Mouse (Mus musculus) urinary bladder, postnatal 25 days (tissue): ENCODE results near the gene Samd1.

Experiments
- DNase-seq: peaks from one replicate; pipeline ENCODE4 v3.0.0; 2022; ENCODE audit warnings: low spot score

Samd1 gene

GRCm38 (mm10) chr8:84011705-84012498, 14.4 kb downstream of the Samd1 start, which contains the start of gene 2210011C24Rik:
TSS of gene 2210011C24Rik (minus strand) at chr8:84012171.
- DNase-seq = no peak

DNA sequence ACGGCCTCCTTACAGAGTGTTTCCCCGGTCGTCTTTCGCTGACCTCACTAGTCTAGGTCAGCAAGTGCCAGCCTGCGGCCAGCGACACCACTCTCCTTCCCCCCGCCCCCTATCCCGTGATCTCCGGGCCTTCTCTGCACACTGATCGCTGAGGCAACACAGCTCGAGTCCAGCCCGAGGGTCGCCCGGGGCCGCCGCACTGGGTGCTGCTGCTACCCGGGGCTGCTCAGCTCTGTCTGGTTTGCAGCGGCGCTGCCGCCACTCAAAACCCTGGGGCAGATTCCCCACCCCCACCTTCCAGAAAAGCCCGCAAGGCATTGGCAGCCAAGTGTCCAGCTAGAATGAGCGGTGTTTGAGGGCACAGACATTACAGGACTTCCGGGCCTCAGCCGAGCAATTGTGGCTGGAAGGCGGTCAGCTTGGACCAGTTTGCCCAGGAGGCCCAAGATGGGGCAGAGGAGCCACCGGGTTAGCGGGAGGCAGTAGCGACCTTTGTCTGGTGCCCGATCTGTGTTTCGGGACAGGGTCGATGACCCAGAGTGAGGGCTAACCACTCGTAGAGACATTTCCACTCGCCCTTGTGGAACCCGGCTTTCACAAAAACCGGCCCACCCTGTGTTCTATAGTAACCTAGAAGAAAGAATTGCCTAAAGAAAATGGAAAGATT, 15.2 kb downstream of the Samd1 start:
- DNase-seq = no peak

DNA sequence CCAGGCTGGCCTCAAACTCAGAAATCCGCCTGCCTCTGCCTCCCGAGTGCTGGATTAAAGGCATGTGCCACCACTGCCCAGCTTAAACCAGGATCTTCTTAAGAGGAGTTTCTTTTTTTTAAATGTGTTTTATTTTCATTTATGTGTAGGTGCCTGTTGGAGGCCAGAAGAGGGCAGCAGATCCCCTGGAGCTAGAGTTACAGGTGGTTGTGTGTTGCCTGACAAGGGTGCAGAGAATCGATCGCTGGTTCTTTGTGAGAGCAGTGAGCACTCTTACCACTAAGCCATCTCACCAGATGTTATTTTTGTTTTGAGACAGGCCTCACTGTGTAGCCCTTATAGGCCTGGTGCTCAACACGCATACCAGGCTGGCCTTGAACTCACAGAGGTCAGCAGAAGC, 18.4 kb downstream of the Samd1 start:
- DNase-seq = no peak

DNA sequence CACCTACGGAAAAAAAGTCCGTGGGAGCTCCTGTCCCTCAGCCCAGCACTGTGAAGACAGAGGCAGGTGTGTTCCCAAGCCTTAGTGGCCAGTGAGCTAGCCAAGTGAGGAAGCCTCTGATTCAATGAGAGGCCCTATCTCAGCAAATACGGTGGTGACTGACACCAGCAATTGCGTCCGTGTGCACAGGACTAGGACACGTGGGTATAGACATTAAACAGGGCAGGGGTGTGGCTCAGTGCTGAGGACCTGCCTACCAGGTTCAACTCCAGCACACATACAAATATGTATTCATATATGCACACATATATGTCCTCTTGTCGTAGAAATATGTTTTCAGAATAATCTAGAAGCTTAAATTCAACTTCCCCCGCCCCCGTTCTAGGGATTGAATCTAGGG, 22.3 kb downstream of the Samd1 start:
- no peak for DNase-seq

DNA sequence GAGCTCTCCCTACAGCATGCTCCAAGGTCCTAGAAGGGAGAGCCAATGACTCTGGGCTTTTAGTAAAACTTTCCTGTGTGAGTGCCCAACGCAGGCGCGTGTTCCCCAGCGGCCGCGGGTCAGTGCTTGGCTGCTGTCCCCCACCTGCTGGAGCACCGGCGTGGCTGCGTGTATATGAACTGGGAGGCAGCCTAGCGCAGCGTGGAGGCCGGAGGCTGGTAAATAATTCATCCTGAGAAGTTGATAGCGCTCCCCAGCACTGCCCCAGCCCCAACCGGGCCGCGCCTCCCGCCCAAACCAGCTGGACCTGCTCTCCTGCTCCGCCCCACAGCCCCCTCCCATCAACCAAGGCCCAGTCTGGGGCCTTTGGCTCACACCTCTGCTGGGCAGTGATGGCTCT, 23.6 kb downstream of the Samd1 start, which contains the start of gene Palm3:
Gene Palm3 (plus strand): TSS at position 376 of the 400 bp plus-strand sequence.
- no peak for DNase-seq

GRCm38 (mm10) chr8:84021569-84021968, 24.1 kb downstream of the Samd1 start:
- no peak for DNase-seq

DNA sequence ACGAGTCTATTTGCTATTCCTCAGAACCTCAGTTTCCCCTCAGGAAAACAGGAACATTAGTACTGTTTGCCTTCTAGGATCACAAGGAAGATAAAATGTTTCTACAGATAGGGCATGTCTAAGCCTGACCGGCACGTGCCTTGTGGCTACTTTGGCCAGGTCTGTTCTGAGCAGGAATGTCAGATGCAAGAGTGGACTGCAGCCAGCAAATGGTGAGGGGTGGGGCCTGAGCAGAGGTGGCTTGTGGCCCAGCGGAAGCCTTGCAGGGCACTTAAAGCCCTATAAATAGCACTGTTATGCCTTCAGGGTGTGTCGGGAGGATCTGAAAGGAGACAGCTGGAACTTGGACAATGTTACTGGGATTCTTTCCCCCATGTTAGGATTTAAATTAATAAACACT, 25.6 kb downstream of the Samd1 start:
- peak; percentile 55 for DNase-seq

- no peak for DNase-seq
Observed at GRCm38 (mm10) chr8:84023631-84024030, 26.2 kb downstream of the Samd1 start.

- no peak for DNase-seq
Observed at GRCm38 (mm10) chr8:84024171-84024570, 26.7 kb downstream of the Samd1 start.

DNA sequence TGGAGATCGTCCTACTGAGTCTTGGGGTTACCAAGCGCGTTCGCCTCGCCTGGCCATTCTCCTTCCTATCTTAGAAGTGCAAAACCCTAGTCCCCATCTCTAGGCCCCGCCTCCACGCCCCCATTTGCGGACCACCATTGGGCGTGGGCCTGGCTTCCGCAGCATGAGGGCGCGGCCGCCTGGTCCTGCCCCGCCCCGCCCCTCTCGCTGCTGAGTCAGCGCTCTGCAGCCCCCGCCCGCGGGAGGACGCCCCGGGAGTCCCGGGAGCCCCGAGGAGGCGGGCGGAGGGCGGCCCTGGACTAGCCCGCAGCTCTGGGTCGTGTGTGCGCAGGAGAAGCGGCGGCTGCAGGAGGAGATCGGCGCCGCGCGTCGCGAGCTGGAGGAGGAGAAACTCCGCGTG, 28.4 kb downstream of the Samd1 start:
- no peak for DNase-seq

DNA sequence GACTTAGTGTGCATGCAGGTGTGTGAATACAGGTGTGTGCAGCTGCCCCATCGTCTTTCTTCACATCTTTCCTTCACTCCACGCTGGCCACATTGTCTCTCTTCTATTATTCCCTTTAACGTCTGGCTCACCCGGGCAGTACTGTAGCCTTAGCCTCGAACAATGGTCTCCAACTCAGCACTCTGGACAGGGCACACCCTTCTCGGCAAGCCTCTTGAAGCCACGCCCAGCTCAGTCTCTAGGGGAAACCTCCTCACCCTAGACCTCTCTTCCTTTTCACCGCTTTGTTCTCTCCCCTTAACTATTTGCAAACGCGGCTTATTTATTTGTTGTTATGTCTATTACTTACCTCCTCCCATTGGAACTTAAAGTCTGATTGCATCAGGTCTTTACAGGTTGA, 30.0 kb downstream of the Samd1 start:
- no peak for DNase-seq

DNA sequence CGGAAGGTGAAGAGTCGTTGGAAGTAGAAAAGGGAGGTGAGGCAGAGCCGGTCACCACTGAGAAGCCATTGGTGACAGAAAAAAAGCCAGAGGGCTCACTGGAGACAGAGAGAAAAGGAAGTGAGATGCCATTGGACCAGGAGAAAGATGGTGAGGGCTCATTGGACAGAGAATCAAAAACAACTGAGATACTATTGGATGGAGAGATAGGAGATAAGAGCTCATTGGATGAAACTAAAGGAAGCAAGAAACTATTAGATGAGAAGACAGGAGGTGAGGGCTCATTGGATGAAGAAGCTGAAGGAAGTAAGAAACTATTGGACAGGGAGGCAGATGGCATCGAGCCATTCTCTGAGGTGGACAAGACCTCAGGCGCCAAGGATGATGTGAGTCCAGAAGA, 31.8 kb downstream of the Samd1 start:
- no peak for DNase-seq

- DNase-seq = no peak
Observed at GRCm38 (mm10) chr8:84032777-84033176, 35.3 kb downstream of the Samd1 start.

- DNase-seq = no peak
Observed at GRCm38 (mm10) chr8:84038015-84038414, 40.5 kb downstream of the Samd1 start.

DNA sequence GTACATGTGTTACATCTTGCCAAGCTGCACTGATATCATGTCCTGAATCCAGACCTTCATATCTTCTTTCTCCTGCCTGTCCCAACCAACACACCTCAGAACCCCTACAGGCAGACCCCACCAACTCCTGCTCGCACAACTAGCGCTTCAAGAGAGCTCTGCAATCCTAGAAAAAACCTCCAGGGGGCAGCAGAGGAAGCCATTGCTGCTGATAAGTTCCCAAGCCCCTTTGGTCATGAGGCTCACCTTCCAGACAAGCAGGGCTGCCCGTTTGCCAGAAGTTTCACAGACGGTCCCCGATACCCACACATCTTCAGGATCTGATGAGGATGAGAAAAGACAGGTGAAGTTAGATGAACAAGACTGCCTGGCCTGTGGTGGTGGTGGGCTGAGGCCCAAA, 41.6 kb downstream of the Samd1 start:
- DNase-seq = peak; percentile 62

- DNase-seq = peak; percentile 51
Observed at GRCm38 (mm10) chr8:84042066-84042947, 44.8 kb downstream of the Samd1 start, which contains the start of gene Il27ra. TSS of gene Il27ra (minus strand) at chr8:84042589.

GRCm38 (mm10) chr8:84042948-84043342, 45.5 kb downstream of the Samd1 start:
- no peak for DNase-seq

- DNase-seq = no peak
Observed at GRCm38 (mm10) chr8:84044103-84044502, 46.6 kb downstream of the Samd1 start.

GRCm38 (mm10) chr8:84044900-84045299, 47.4 kb downstream of the Samd1 start, which contains the start of gene Rln3:
TSS of gene Rln3 (minus strand) at chr8:84045000.
- no peak for DNase-seq

DNA sequence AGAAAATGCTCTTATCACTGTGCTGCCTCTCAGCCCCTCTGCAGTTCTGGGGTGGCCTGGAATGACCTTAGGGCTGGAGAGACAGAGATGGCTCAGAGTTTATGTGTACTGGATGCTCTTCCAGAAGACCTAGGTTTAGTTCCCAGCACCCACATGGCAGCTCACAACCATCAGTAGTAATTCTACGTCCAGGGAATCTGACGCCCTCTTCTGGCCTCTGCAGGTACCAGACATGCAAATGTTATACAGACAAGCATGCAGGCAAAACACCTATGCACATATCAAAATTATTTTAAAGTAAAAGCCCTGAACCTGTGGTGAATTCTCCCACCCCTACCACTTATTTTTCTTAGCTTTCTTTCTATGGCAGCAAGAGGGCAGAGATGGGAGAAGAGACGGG, 49.0 kb downstream of the Samd1 start:
- DNase-seq = no peak

GRCm38 (mm10) chr8:84048171-84048570, 50.7 kb downstream of the Samd1 start:
- no peak for DNase-seq
